Mouse (Mus musculus) adrenal gland, postnatal 4 days (tissue): Measurements from ENCODE around the gene Rasgef1b. TPM values are rescaled to one million over a fixed set of nuclear protein-coding genes. Genes with fewer than 3 reads are reported as not detected.

ENCODE experiments used
- DNase-seq, 2 experiments: peaks; one replicate each; pipeline ENCODE4 v3.0.0; 2021 to 2022; ENCODE audit warnings: low spot score in 2 of 2, mixed read lengths in 2 of 2
- total RNA-seq, 2 experiments: library from RNA; stranded (reverse); gene quantifications; 2 replicates each; pipeline ENCODE4 v1.2.3; 2021

Rasgef1b gene
- total RNA-seq, 2 experiments from 2014 or later = 9.1 to 10.1 TPM

DNA sequence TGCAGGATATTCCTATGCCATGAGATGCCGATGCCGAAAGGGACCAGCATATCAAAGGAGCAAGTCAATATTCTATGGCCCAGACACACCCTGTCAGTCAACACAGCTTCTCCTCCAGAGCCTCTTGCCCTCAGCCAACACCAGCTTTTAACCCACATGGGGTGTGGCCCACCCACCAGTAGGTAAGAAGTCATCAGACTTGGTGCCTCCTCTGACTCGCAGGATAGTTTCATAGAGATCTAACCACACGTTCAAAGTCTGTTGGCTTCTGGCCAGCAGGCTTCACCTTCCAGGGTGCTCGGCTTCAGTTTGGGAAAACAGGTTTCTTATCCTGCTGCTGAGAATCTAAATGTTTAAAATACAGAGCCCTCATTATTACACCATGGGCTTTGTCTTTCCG lies 399.8 kb downstream of the Rasgef1b start:
- DNase-seq = no peak

GRCm38 (mm10) chr5:99327019-99327418 lies 401.8 kb downstream of the Rasgef1b start:
- DNase-seq = no peak

DNA sequence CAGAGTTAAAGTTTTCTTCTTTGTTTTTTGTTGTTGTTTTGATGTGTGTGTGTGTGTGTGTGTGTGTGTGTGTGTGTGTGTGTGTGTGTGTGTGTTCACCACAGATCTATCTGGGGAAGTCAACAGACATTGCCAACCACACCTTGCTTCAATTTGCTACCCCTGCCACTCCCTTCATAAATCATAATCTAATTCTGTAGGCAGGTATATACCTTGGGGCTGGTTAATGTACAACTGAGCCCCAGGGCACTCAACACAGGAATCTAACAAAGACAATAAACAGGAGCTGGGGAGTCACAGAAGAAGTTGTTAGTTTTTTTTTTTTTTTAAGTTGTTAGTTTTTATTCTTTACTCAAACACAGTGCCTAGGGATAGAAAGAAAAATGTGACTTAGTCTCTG lies 403.6 kb downstream of the Rasgef1b start:
- no peak for DNase-seq

- DNase-seq = no peak
Observed at GRCm38 (mm10) chr5:99320783-99321182, 408.1 kb downstream of the Rasgef1b start.

- DNase-seq = no peak
Observed at GRCm38 (mm10) chr5:99297939-99298338, 430.9 kb downstream of the Rasgef1b start.

- DNase-seq = no peak
Observed at GRCm38 (mm10) chr5:99296348-99296747, 432.5 kb downstream of the Rasgef1b start.

DNA sequence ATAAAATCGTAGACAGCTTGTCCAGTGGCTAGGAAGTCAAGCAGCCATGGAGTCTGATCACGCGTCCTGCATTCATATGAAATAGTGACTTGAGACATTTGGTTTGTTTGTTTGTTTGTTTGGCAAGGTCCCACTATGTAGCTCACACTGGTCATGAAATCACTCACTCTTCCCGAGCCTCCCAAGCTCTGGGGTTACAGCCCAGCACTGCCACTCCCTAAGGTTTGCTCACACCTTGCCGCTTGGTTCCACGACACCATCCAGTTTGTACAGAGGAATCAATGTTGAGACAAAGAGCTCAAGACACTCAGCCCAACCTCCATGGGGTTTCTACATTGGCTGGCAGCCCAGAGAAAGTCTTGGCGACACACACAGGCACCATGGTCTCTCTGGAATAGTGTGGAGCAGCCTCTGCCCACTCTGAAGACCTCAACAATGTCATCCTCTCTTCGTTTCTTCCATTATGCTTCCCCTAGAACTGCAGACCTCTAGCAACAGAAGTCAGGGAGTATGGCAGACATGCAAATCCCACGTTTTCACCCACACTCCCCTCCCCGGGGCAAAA lies 436.5 kb downstream of the Rasgef1b start:
- no peak for DNase-seq

DNA sequence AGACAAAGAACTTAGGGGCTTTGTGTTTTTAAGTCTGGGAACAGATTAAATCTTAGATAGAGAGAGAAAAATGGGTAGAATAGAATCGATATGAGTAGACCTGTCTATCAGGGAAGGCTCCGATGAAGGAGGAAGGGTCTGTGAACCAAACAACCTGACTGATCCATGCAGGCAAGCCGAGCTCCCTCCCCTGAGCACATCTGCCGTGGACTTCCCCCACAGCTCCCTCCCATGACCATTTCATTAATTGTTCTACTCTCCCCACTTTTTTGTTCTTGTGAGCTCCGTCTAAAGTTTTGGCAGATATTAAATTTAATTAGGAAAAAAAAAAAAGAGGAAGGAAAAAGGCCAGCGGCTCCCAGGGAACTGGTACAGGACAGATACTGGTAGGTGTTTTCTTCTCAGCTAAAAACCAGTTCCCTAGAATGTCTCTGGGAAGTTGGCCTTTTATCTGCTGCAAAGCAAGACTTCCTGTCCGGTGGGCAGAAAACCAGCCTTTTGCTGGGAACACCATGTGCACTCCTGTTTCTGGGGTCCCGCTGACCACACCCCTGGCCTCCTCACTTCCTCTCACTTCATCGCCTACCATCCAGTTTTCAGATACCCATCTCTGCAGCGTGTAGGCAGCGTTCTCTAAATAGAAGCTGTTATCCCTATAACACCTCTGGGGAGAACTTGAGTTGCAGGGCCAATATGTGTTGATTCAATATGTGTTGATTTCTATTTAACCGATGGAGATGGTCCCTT lies 437.6 kb downstream of the Rasgef1b start:
- no peak for DNase-seq

GRCm38 (mm10) chr5:99288262-99288661 lies 440.6 kb downstream of the Rasgef1b start:
- no peak for DNase-seq

- DNase-seq = no peak
Observed at GRCm38 (mm10) chr5:99287647-99288185, 441.1 kb downstream of the Rasgef1b start.

DNA sequence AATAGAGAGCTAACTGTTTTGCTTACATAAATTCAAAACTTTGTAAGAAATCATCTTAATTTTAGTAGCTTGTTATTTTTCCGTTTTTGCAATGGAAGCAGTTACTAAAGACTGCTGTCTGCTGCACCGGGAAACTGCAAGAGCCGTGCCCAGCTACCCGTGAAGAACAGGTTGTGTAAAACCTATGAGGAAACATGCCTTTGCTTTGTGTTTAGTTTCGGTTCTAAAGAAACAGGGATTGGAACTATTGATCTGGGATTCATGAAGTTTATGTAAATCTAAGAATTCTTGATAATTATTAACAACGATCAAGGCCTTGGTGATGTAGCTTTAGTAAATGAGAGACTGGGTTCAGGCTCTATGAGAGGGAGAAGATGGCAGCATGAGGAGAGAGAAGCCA lies 442.3 kb downstream of the Rasgef1b start:
- no peak for DNase-seq

- DNase-seq = no peak
Observed at GRCm38 (mm10) chr5:99286024-99286423, 442.8 kb downstream of the Rasgef1b start.

DNA sequence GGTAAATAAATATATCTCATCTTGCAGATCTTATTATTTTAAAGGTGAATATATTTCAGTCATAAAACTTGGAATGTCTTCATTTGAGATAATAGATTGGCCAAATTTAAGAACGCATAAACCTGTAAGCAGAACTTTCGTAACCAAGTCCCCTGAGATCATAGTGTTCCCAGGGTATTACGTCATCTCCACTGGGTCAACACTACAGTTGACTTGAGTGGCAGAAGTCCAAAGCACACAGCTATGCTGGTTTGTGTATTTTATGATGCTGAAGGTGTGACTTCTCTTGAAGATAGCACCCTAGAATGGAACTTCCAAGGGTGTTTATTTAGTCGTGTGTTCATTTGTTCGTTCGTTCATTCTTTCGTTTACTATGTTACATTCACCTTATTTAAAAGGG lies 444.5 kb downstream of the Rasgef1b start:
- no peak for DNase-seq

DNA sequence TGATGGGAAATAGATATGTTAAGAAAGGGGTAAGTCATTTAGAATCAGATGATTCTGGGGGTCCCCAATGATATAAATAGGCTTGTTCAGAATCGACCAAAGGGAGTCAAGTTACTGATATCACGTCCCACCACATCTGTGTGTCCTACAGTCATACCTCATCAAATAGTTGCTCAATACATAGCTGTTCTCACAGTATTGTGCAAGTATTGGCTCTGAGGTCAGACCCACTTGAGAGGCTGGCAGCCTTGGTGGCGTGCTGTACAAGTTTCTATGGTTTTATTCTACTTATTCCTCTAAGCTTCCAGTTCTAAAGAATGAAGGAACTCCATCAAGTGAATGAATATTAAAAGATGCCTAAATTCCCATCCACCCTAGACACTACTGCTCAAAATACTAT lies 445.2 kb downstream of the Rasgef1b start:
- no peak for DNase-seq

DNA sequence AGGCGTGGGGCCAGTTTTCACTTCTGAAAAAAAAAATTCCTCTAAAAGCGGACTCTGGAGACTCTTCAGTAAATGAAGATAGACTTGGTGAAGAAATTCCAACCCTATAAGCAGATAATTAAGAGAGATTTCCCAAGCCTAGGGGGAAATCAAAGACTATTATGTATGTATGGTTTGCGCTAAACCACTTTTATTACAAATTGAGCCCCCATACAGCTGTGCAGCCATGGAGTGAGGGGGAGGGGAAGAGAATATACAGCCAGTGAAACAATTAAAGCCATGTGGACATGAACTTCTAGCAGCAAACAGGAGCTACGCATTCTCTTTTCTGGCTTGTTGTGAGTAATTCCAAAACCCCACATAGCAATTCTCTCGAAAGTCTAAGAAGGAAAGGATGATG lies 448.3 kb downstream of the Rasgef1b start:
- no peak for DNase-seq

- DNase-seq = no peak
Observed at GRCm38 (mm10) chr5:99279016-99279757, 449.7 kb downstream of the Rasgef1b start.

- no peak for DNase-seq
Observed at GRCm38 (mm10) chr5:99278364-99278763, 450.5 kb downstream of the Rasgef1b start.

DNA sequence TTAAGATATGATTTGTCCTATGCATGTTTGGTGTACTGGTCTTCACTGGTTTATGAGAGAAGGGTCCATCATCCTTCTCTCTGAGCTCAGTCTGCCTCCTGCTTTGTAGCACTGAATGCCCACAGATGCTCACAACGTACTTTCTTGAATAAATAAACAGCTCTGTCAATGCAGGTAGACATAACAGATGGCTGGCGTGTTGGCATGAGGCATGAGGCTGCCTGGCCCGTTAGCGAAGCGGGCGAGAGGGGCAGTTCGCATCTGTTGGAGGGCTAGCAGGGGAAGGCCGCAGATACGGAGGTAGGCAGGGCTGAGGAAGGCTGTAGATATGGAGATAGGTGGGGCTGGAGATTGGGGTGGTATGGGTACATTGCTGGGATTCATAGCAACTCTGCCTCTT lies 451.3 kb downstream of the Rasgef1b start:
- no peak for DNase-seq

DNA sequence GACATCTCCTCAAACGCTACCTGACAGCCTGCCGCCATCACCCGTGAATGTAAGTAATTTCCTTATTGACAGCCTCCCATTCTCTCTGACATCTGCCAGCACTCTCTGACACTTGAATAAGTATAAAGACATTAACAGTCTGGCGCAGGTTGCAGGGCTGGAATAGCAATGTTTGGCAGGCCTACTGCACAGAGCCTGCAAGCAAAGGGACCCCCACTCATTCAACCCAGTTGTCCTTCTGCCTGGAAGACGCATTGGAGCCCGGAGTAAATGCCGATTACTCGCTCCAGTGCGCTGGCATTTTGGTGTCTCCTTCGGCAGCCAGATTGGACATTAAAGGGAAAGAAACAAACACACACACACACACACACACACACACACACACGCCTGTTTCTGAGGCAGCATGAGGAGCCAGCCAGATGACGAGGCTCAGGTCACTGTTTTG lies 454.7 kb downstream of the Rasgef1b start:
- no peak for DNase-seq

GRCm38 (mm10) chr5:99271531-99271930 lies 457.3 kb downstream of the Rasgef1b start:
- no peak for DNase-seq

GRCm38 (mm10) chr5:99269131-99269530 lies 459.7 kb downstream of the Rasgef1b start:
- DNase-seq = no peak

GRCm38 (mm10) chr5:99267338-99267737 lies 461.5 kb downstream of the Rasgef1b start:
- DNase-seq = no peak
